Mouse (Mus musculus) lung, postnatal 0 days (tissue): Measurements from ENCODE around the gene Tpr.

Source experiments
- CTCF ChIP-seq: IDR thresholded peaks from 2 replicates; pipeline ENCODE4 v1.5.1; 2016; ENCODE audit warnings: antibody characterized with exemption, mild to moderate bottlenecking
- EP300 ChIP-seq: IDR thresholded peaks from 2 replicates; pipeline ENCODE4 v1.6.1; 2016; ENCODE audit warnings: antibody characterized with exemption, mild to moderate bottlenecking, control low read depth

DNA sequence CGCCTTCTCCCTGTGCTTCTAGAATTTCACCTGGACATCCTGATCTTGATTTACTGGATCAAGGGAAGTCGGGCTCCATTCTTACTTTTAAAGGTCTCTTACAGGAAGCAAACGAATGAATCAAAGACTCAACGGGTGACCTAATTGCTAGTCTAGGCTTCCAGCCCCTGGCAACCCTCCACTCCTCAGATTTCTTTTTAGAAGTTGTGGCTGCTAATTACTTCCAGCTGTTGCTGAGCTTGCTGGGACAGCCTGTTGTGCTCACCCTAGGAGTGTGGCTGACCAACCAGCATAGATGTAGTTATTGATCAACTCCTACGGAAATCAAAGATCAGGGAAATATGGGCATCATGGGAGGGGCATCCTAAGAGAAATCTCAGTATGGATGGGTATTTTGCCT lies 88.0 kb downstream of the Tpr start:
- TF ChIP-seq CTCF (no peak), EP300 (no peak)
